Mouse (Mus musculus): ENCODE measurements around the gene Ppp4r3a. TPM values are rescaled to one million over a fixed set of nuclear protein-coding genes. Genes with fewer than 3 reads are reported as not detected.

Gene Ppp4r3a
- total RNA-seq, 2 experiments from 2014 or later: 22.7 to 32.2 TPM

DNA sequence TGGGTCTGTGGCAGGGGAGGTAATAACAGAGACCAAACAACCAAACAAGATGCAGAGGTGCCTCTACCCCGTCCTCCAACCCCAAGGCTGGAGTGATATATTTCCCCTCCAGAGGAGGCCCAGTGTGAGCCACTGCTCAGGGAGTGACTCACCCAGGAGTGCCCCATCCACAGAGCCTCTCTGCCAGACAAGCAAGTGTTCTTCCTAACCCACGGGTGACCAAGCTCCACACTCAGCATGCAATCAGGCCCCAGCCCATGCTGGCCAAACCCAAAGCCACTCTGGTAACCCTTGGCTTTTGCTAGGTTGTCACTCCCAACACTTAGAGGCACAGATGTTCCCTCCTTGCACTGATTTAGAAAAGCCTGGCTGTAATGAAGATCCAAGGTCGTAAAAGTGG is 90.4 kb downstream of the Ppp4r3a start:
- DNase-seq: no peak

DNA sequence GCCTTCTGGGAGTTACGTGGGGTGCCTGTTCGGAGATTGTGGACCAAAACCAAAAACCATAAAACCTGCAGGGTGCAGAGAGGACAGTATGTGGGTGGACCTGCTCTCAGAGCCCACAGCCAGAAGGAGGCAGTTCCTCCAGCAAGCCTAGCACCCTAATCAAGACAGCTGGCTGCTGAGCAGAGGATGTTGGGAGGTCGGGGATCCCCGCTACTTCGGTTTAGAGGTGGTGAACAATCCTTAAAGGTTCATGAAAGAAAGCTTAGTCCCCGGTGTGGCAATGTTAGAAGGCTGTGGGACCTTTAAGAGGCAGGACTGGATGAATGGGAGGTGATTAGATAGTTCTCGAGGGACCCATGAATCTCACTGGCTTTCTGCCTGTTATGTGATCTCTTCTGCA is 91.0 kb downstream of the Ppp4r3a start:
- DNase-seq: no peak

DNA sequence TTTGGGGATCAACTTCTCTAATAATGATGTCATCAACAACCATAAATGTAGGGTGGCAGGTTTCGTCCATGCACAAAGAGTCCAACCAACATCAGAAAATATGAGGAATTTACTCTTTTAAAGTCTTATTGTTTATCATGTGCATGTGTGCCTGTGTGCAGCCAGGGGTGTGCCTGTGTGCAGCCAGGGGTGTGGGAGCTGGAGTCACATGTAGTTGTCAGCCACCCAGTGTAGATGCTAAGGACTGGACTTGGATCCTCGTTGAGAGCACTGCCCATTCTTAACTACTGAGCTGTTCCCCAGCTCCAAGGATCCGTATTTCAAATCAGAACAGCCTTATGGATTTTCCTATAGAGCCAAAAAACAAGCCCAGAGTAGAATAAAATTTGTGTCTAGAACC is 92.4 kb downstream of the Ppp4r3a start:
- no peak for DNase-seq

DNA sequence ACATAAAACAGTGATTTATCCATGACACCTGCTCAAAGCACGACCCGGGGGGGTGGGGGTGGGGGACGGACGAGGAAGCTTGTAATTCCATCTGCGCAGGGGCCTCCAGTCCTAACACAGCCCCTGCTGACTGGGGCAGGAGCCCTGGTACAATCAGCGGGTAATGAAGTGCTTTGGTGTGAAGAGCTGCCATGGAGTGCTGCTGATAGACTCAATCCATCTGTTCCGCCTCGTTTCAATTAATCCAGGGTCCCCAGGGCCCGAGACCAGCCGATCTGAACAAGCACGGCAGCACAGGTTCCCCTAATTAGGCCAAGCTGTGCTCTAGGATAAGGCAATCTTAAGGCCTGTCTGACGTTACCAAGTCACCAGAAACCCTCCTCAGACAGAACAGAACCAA is 93.2 kb downstream of the Ppp4r3a start:
- DNase-seq: no peak

DNA sequence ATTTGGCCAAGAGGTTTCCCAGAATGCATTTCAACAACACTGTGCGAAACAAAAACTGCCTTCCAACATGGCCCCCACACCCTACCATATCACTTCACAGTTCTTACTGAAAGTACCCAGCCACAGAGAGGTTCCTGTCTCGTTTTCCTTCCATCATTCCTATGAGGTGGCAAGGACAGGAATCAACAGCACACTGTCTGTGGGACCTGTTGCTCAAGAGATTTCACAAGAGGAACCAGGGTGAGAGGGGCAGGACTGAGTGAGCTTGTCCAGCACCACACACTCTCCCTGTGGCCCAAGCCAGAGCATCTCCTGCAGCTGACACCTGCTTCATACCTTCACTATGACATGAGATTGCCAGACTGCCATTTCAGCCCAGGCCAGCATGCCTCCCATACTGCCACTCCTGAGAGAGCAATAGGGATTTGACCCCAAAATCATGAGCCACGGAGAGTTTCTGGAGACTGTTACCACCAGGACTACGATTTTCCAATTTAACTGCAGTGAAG is 93.7 kb downstream of the Ppp4r3a start:
- no peak for DNase-seq

Small RNA genes within 50 kb of the gene (microRNA-seq; reads per million reads assigned to microRNA genes)
- 0 reads per million in 2 experiments for gene Mir1190

Other genes starting within 250 kb of the Ppp4r3a start
- gene Gpr68, start 175.5 kb downstream of the Ppp4r3a start, total RNA-seq (2021): under 1 TPM; 0.09 to 0.63 TPM
- 10 to 100 TPM; 49.5 to 57.8 TPM for gene Ccdc88c, start 54.6 kb downstream of the Ppp4r3a start, total RNA-seq (2021)